ENCODE assay signal across 8 mouse cellular contexts in the genomic region with DNA sequence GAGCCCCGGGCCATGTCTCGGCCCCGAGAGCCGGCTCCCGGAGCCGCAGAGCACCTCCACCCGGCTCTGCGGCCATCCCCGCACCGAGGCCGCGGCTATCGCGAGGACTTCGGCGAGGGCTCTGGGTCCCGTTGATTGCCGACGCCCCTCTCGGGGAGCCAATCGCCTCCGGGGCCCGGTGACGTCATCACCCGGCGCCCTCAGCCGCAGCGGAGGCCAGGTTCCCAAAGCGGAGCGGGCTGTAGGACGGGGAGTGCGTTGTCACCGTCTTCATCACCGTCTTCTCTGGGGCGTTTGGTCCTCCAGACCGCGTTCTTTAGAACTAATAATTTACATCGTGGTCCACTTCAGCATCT. TPM values are rescaled to one million over a fixed set of nuclear protein-coding genes. Genes with fewer than 3 reads are reported as not detected.
DNase-seq lines count a peak whose midpoint lies in the region; ATAC-seq and TF ChIP-seq lines count a peak whose summit lies in the region.

A gene (minus strand): TSS at position 123 of the 356 bp plus-strand sequence.

- H3K36me3 ChIP-seq in embryonic facial prominence, embryonic 13.5 days, result peaks cover 25% of the 10 kb centered on the region
- peaks cover 16% of the 10 kb centered on the region for H3K36me3 ChIP-seq in heart, adult 2 months (ENCODE audit: control insufficient read depth, insufficient read depth, low read length)
- peaks cover 33% of the 10 kb centered on the region for H3K36me3 ChIP-seq in limb, embryonic 13.5 days
- H3K36me3 ChIP-seq in midbrain, embryonic 16.5 days (ENCODE audit: control insufficient read depth, insufficient read depth, low read length), result peaks cover 7% of the 10 kb centered on the region

- 0% methylated on average over 38 of the region's 38 CpGs for WGBS in embryonic facial prominence, embryonic 13.5 days
- WGBS in heart, adult 2 months, result under 1% methylated on average over 38 of the region's 38 CpGs
- under 1% methylated on average over 38 of the region's 38 CpGs for WGBS in limb, embryonic 13.5 days
- WGBS in midbrain, embryonic 16.5 days, result under 1% methylated on average over 35 of the region's 38 CpGs

- no peaks in the 10 kb centered on the region; the same call in 1 of the 2 replicates for H3K79me2 ChIP-seq in heart, adult 2 months (replicated peaks; ENCODE audit: control insufficient read depth, insufficient read depth, low read length)

- peak within 1 kb of the TSS; percentile 89 for H3K4me3 ChIP-seq in embryonic facial prominence, embryonic 13.5 days
- H3K4me3 ChIP-seq in heart, adult 2 months, result peak within 1 kb of the TSS; percentile 93
- peak within 1 kb of the TSS; percentile 88 for H3K4me3 ChIP-seq in limb, embryonic 13.5 days
- peak within 1 kb of the TSS; percentile 73 for H3K4me3 ChIP-seq in midbrain, embryonic 16.5 days (ENCODE audit: low read depth, low read length)

- peak within 1 kb of the TSS; percentile 80 for H3K27ac ChIP-seq in embryonic facial prominence, embryonic 13.5 days
- H3K27ac ChIP-seq in heart, adult 2 months, result peak within 1 kb of the TSS; percentile 88
- peak within 1 kb of the TSS; percentile 73; the same call in 1 of the 2 replicates for H3K27ac ChIP-seq in limb, embryonic 13.5 days
- peak within 1 kb of the TSS; percentile 82 for H3K27ac ChIP-seq in midbrain, embryonic 16.5 days (ENCODE audit: low read length)

- H3K4me1 ChIP-seq in embryonic facial prominence, embryonic 13.5 days, result peaks cover 9% of the 10 kb centered on the region
- H3K4me1 ChIP-seq in heart, adult 2 months (ENCODE audit: control insufficient read depth, insufficient read depth, low read length), result peaks cover 3% of the 10 kb centered on the region; the same call in 1 of the 2 replicates
- peaks cover 20% of the 10 kb centered on the region for H3K4me1 ChIP-seq in limb, embryonic 13.5 days
- H3K4me1 ChIP-seq in midbrain, embryonic 16.5 days (ENCODE audit: control insufficient read depth, insufficient read depth, low read length), result peaks cover 23% of the 10 kb centered on the region

- peak; percentile 99 for TF ChIP-seq POLR2A in heart, adult 2 months (IDR thresholded peaks at IDR 0.05; ENCODE audit: insufficient read depth, low read depth, low read length)

- intact Hi-C loops in heart, adult 2 months (cut with DNase I), result loop anchor here (1.0 to 2.0 kb wide), 2 partner anchors 19 to 93 kb away; a partner anchor contains a TSS

- no peaks in the 10 kb centered on the region for H3K27me3 ChIP-seq in embryonic facial prominence, embryonic 13.5 days
- H3K27me3 ChIP-seq in heart, adult 2 months (ENCODE audit: control insufficient read depth, insufficient read depth, low read length), result no peaks in the 10 kb centered on the region
- no peaks in the 10 kb centered on the region for H3K27me3 ChIP-seq in limb, embryonic 13.5 days
- H3K27me3 ChIP-seq in midbrain, embryonic 16.5 days (ENCODE audit: control insufficient read depth, insufficient read depth, low read depth, low read length), result no peaks in the 10 kb centered on the region

- peak; percentile 93 for ATAC-seq in embryonic facial prominence, embryonic 13.5 days (ENCODE audit: insufficient number of reproducible peaks, insufficient read depth, low FRiP score, low TSS enrichment, low read depth)
- ATAC-seq in limb, embryonic 13.5 days (ENCODE audit: low FRiP score, low read depth), result peak; percentile 97
- ATAC-seq in midbrain, embryonic 16.5 days, result peak; percentile 98

- DNase-seq in 3134 (ENCODE audit: extremely low read depth, insufficient read length, low spot score), result peak; percentile 95
- DNase-seq in adrenal gland, postnatal 36 days, result peak; percentile 99
- DNase-seq in heart, adult 2 months, result peak; percentile 98 to 99
- peak; percentile 96 for DNase-seq in kidney, adult 8-10 months
- DNase-seq in spleen, postnatal 10 days (ENCODE audit: low spot score in 2 of 2), result peak; percentile 97 to 98

- H3K4me2 ChIP-seq in embryonic facial prominence, embryonic 13.5 days, result peak within 1 kb of the TSS; percentile 84
- H3K4me2 ChIP-seq in limb, embryonic 13.5 days (replicated peaks), result peak within 1 kb of the TSS; percentile 86
- peak within 1 kb of the TSS; percentile 77 for H3K4me2 ChIP-seq in midbrain, embryonic 16.5 days (ENCODE audit: low read length)

- no peaks in the 10 kb centered on the region for H3K9me3 ChIP-seq in embryonic facial prominence, embryonic 13.5 days
- no peaks in the 10 kb centered on the region for H3K9me3 ChIP-seq in limb, embryonic 13.5 days
- H3K9me3 ChIP-seq in midbrain, embryonic 16.5 days (replicated peaks; ENCODE audit: control insufficient read depth, low read length, poor library complexity, severe bottlenecking), result no peaks in the 10 kb centered on the region

- no peak for TF ChIP-seq CTCF in heart, adult 2 months (IDR thresholded peaks at IDR 0.05)

- TF ChIP-seq EP300 in heart, adult 2 months (IDR thresholded peaks at IDR 0.05; ENCODE audit: insufficient read depth, low read depth, low read length), result 0 out of 2 replicates have a peak, but pooled peaks have one; percentile 67

- peak within 1 kb of the TSS; percentile 94 for H3K9ac ChIP-seq in embryonic facial prominence, embryonic 13.5 days
- H3K9ac ChIP-seq in heart, adult 2 months (ENCODE audit: low read depth, low read length), result peak within 1 kb of the TSS; percentile 94
- peak within 1 kb of the TSS; percentile 93 for H3K9ac ChIP-seq in limb, embryonic 13.5 days
- H3K9ac ChIP-seq in midbrain, embryonic 16.5 days (ENCODE audit: low read depth, low read length), result peak within 1 kb of the TSS; percentile 86

RNA-seq across cellular contexts. Expression of the gene that starts here (rescaled TPM):
- total RNA-seq in adrenal gland, postnatal 36 days (2021), result 10 to 100 TPM; 49.2 to 52.6 TPM
- polyA plus RNA-seq in embryonic facial prominence, embryonic 13.5 days (2015; fragmentation: Nextera tagmentation; extraction: Ambion mirVana), result 84.1 and 89.7 TPM in 2 replicates
- 10 to 100 TPM; 17.8 to 18.7 TPM for total RNA-seq in heart, adult 2 months (2021)
- 22.9 and 45.8 TPM in 2 replicates for polyA plus RNA-seq in heart, adult 2 months (2012; rRNA removed)
- polyA plus RNA-seq in limb, embryonic 13.5 days (2015; fragmentation: Nextera tagmentation; extraction: Ambion mirVana), result 81.0 and 90.9 TPM in 2 replicates
- 155 and 159 TPM in 2 replicates for polyA plus RNA-seq in midbrain, embryonic 16.5 days (2015; fragmentation: Nextera tagmentation; extraction: Ambion mirVana)

Comparison
In these comparisons a context has a peak if more than half of its experiments do, and no peak if none do; other contexts are left out.
1. Peak in every context shown above with its lines: DNase-seq, ATAC-seq, H3K4me3 ChIP-seq and H3K27ac ChIP-seq.